Mouse (Mus musculus): ENCODE data around the gene Thrap3.

- no peak for TF ChIP-seq CTCF (IDR thresholded peaks at IDR 0.05; ENCODE audit: borderline replicate concordance, extremely low read depth, insufficient read depth, insufficient read length)
- no peak for TF ChIP-seq POLR2A (IDR thresholded peaks at IDR 0.05; ENCODE audit: borderline replicate concordance, extremely low read depth, insufficient read depth, insufficient read length, poor library complexity, severe bottlenecking)
Measured at GRCm38 (mm10) chr4:126150297-126150948, 52.1 kb downstream of the Thrap3 start.
